Mouse (Mus musculus): ENCODE data around the gene Litaf.

GRCm38 (mm10) chr16:10969342-10969741 is 96.6 kb downstream of the Litaf start:
- no peak for TF ChIP-seq POLR2A (IDR thresholded peaks at IDR 0.05; ENCODE audit: low read depth, low read length)
- TF ChIP-seq CTCF (IDR thresholded peaks at IDR 0.05; ENCODE audit: extremely low read depth, insufficient read depth, insufficient read length, insufficient replicate concordance): no peak
